Mouse (Mus musculus) MEL-GATA-1-ER (cell line): ENCODE measurements around the gene Ntpcr.

ENCODE experiments used
- DNase-seq: peaks from one replicate; pipeline ENCODE4 v3.0.0-alpha.2; 2012; ENCODE audit warnings: low read depth; ENCODE audit errors: extremely low read depth

Ntpcr gene

GRCm38 (mm10) chr8:125725037-125725820 lies 4.5 kb upstream of the Ntpcr start:
- DNase-seq = peak; percentile 25

GRCm38 (mm10) chr8:125726143-125726542 lies 3.6 kb upstream of the Ntpcr start:
- no peak for DNase-seq

- no peak for DNase-seq
Observed at GRCm38 (mm10) chr8:125726986-125727385, 2.8 kb upstream of the Ntpcr start.

- no peak for DNase-seq
Observed at GRCm38 (mm10) chr8:125727797-125728196, 2.0 kb upstream of the Ntpcr start.

- peak; percentile 55 for DNase-seq
Observed at GRCm38 (mm10) chr8:125733964-125734956, 4.5 kb downstream of the Ntpcr start.

GRCm38 (mm10) chr8:125738956-125739355 lies 9.2 kb downstream of the Ntpcr start:
- no peak for DNase-seq

GRCm38 (mm10) chr8:125740655-125741054 lies 10.9 kb downstream of the Ntpcr start:
- no peak for DNase-seq

GRCm38 (mm10) chr8:125741377-125741776 lies 11.6 kb downstream of the Ntpcr start:
- no peak for DNase-seq

- DNase-seq = no peak
Observed at GRCm38 (mm10) chr8:125741855-125742254, 12.1 kb downstream of the Ntpcr start.

- no peak for DNase-seq
Observed at GRCm38 (mm10) chr8:125742406-125742805, 12.6 kb downstream of the Ntpcr start.

- DNase-seq = no peak
Observed at GRCm38 (mm10) chr8:125744914-125745576, 15.3 kb downstream of the Ntpcr start.

- no peak for DNase-seq
Observed at GRCm38 (mm10) chr8:125747390-125747789, 17.6 kb downstream of the Ntpcr start.

GRCm38 (mm10) chr8:125750846-125751245 lies 21.1 kb downstream of the Ntpcr start:
- no peak for DNase-seq

GRCm38 (mm10) chr8:125755896-125756295 lies 26.1 kb downstream of the Ntpcr start:
- DNase-seq = no peak

- DNase-seq = no peak
Observed at GRCm38 (mm10) chr8:125756391-125757105, 26.8 kb downstream of the Ntpcr start.

GRCm38 (mm10) chr8:125757106-125757496 lies 27.3 kb downstream of the Ntpcr start:
- DNase-seq = no peak

GRCm38 (mm10) chr8:125759022-125759421 lies 29.3 kb downstream of the Ntpcr start:
- DNase-seq = no peak

- no peak for DNase-seq
Observed at GRCm38 (mm10) chr8:125763066-125763786, 33.5 kb downstream of the Ntpcr start.

GRCm38 (mm10) chr8:125768079-125768478 lies 38.3 kb downstream of the Ntpcr start:
- DNase-seq = no peak

GRCm38 (mm10) chr8:125772300-125772699 lies 42.5 kb downstream of the Ntpcr start:
- no peak for DNase-seq
